Mouse (Mus musculus): ENCODE measurements around the gene Prima1.

DNA sequence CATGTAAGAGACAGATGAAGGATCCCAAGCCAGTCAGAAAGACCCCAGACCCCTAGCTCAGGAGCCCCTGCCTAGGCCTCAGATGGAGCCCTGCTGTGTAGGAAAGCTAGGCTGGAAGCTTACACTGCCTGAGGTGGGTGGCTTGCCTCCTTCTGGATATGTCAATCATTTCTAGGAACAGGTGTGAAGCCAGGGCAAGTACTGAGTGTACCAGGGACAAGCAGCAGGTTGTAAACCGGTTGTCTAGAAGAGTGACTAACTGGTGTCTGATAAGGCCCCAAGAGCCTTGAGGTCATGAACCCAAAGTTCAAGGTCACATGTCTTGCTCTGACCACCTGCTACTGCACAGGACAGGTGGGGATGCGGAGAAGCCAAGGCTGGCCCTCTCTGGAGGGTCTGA lies 28.4 kb downstream of the Prima1 start:
- TF ChIP-seq CTCF (IDR thresholded peaks at IDR 0.05; ENCODE audit: extremely low read depth, insufficient read depth, low read length) (no peak), POLR2A (IDR thresholded peaks at IDR 0.05; ENCODE audit: extremely low read depth, insufficient read depth, low read length) (no peak)
